Mouse (Mus musculus) forebrain, embryonic 11.5 days (tissue): ENCODE results near the gene Zfp93. TPM values are rescaled to one million over a fixed set of nuclear protein-coding genes. Genes with fewer than 3 reads are reported as not detected.

ENCODE experiments used
- ATAC-seq: fragments of 200-750 bp; cut with Nextera tagmentation; replicated peaks from 2 replicates; pipeline ENCODE4 v1.8.0; 2017; ENCODE audit warnings: moderate TSS enrichment; ENCODE audit not compliant: low FRiP score
- DNase-seq: peaks from one replicate; pipeline ENCODE4 v3.0.0-alpha.2; 2017; ENCODE audit warnings: low spot score
- H3K27ac ChIP-seq: fragments of 300-500 bp; sonication (generic); 2 replicates; pipeline ENCODE4 v1.5.1; 2014; ENCODE audit warnings: low read depth, low read length
- H3K27me3 ChIP-seq: fragments of 300-500 bp; sonication (generic); 2 replicates; pipeline ENCODE4 v1.6.1; 2014; ENCODE audit warnings: mild to moderate bottlenecking, low read length, mixed read lengths; ENCODE audit not compliant: control insufficient read depth, insufficient read depth
- H3K36me3 ChIP-seq: fragments of 300-500 bp; sonication (generic); 2 replicates; pipeline ENCODE4 v1.6.1; 2014; ENCODE audit warnings: mild to moderate bottlenecking, low read length, moderate library complexity, mixed read lengths; ENCODE audit not compliant: control insufficient read depth, insufficient read depth
- H3K4me1 ChIP-seq: fragments of 300-500 bp; sonication (generic); replicated peaks from 2 replicates; pipeline ENCODE4 v1.6.1; 2014; ENCODE audit warnings: low read length, mixed read lengths; ENCODE audit not compliant: control insufficient read depth, insufficient read depth
- H3K4me2 ChIP-seq: fragments of 300-500 bp; sonication (generic); 2 replicates; pipeline ENCODE4 v1.6.1; 2014; ENCODE audit warnings: low read depth, mild to moderate bottlenecking, low read length, moderate library complexity, mixed read lengths; ENCODE audit not compliant: severe bottlenecking
- H3K4me3 ChIP-seq: fragments of 300-500 bp; sonication (generic); 2 replicates; pipeline ENCODE4 v1.5.1; 2014; ENCODE audit warnings: low read depth, low read length
- H3K9ac ChIP-seq: fragments of 300-500 bp; sonication (generic); 2 replicates; pipeline ENCODE4 v1.6.1; 2014; ENCODE audit warnings: low read length
- H3K9me3 ChIP-seq: fragments of 300-500 bp; sonication (generic); 2 replicates; pipeline ENCODE4 v1.6.1; 2016; ENCODE audit warnings: low read length, mixed read lengths; ENCODE audit not compliant: control insufficient read depth
- WGBS: fragments of 180-500 bp; shearing (Covaris S2); extraction: QIAGEN DNeasy Blood & Tissue Kit; methylation state at CpG from one replicate; pipeline ENCODE4 v1.1.7; 2014; 5-methylcytosine and 5-hydroxymethylcytosine counted together
- polyA plus RNA-seq: library from polyadenylated mRNA; unstranded; fragments of >200 nt; fragmentation: Nextera tagmentation; extraction: Ambion mirVana; gene quantifications from 2 replicates; pipeline ENCODE4 v1.2.1, GENCODE M21; 2014

Zfp93 gene
- 7.4 and 9.0 TPM in 2 replicates for polyA plus RNA-seq

GRCm38 (mm10) chr7:24270288-24270672 lies at the start of gene Zfp93:
Gene Zfp93, plus strand, starts transcription at chr7:24270420.
- Histone ChIP-seq H3K27ac (no peak within 1 kb of the TSS), H3K4me1 (no peaks in the 10 kb centered on the region), H3K9ac (peak within 1 kb of the TSS; percentile 74), H3K36me3 (peaks cover 3% of the 10 kb centered on the region; the same call in 1 of the 2 replicates), H3K4me3 (peak within 1 kb of the TSS; percentile 56), H3K27me3 (no peaks in the 10 kb centered on the region), H3K4me2 (peak within 1 kb of the TSS; percentile 74), H3K9me3 (no peaks in the 10 kb centered on the region)
- ATAC-seq (peak; percentile 95), DNase-seq (peak; percentile 88)
- WGBS: under 1% methylated on average over 12 of the region's 12 CpGs

GRCm38 (mm10) chr7:24237040-24237791 lies 33.0 kb upstream of the Zfp93 start, which contains the start of gene Zfp109:
Gene Zfp109, minus strand, starts transcription at chr7:24237560.
- Histone ChIP-seq H3K9ac (peak within 1 kb of the TSS; percentile 51), H3K36me3 (no peaks in the 10 kb centered on the region), H3K9me3 (no peaks in the 10 kb centered on the region), H3K27ac (no peak within 1 kb of the TSS), H3K4me3 (peak within 1 kb of the TSS; percentile 48), H3K4me1 (no peaks in the 10 kb centered on the region), H3K27me3 (no peaks in the 10 kb centered on the region), H3K4me2 (peak within 1 kb of the TSS; percentile 55)
- ATAC-seq (peak; percentile 93), DNase-seq (peak; percentile 77)
- 7% methylated on average over 28 of the region's 28 CpGs for WGBS

GRCm38 (mm10) chr7:24253779-24254615 lies 16.2 kb upstream of the Zfp93 start:
- Histone ChIP-seq H3K4me2 (peak overlapping the region; percentile 51), H3K9me3 (no peaks in the 10 kb centered on the region), H3K27ac (no peak overlapping the region), H3K27me3 (no peaks in the 10 kb centered on the region), H3K4me1 (no peaks in the 10 kb centered on the region), H3K4me3 (peak overlapping the region; percentile 36; the same call in 1 of the 2 replicates), H3K9ac (no peak overlapping the region), H3K36me3 (no peaks in the 10 kb centered on the region)
- ATAC-seq (peak; percentile 74), DNase-seq (no peak)
- 65% methylated on average over 9 of the region's 9 CpGs for WGBS

- ATAC-seq (peak; percentile 90), DNase-seq (peak; percentile 75)
- 23% methylated on average over 21 of the region's 21 CpGs for WGBS
- Histone ChIP-seq H3K9me3 (no peaks in the 10 kb centered on the region), H3K4me3 (peak within 1 kb of the TSS; percentile 36), H3K4me2 (peak within 1 kb of the TSS; percentile 51), H3K27me3 (no peaks in the 10 kb centered on the region), H3K4me1 (no peaks in the 10 kb centered on the region), H3K36me3 (no peaks in the 10 kb centered on the region), H3K9ac (peak within 1 kb of the TSS; percentile 53; the same call in 1 of the 2 replicates), H3K27ac (no peak within 1 kb of the TSS)
Measured at GRCm38 (mm10) chr7:24254633-24255474, 15.4 kb upstream of the Zfp93 start, which contains the start of gene Zfp108. Gene Zfp108, plus strand, starts transcription at chr7:24254794.

- Histone ChIP-seq H3K9ac (no peak overlapping the region), H3K4me3 (no peak overlapping the region), H3K27me3 (no peaks in the 10 kb centered on the region), H3K36me3 (no peaks in the 10 kb centered on the region), H3K9me3 (no peaks in the 10 kb centered on the region), H3K27ac (no peak overlapping the region), H3K4me1 (no peaks in the 10 kb centered on the region), H3K4me2 (no peak overlapping the region)
- DNase-seq: no peak
- WGBS: 91% methylated on average over 13 of the region's 13 CpGs
- ATAC-seq: no peak
Measured at GRCm38 (mm10) chr7:24259306-24259999, 10.8 kb upstream of the Zfp93 start.

- Histone ChIP-seq H3K9ac (no peak overlapping the region), H3K4me1 (no peaks in the 10 kb centered on the region), H3K27ac (no peak overlapping the region), H3K4me3 (no peak overlapping the region), H3K9me3 (no peaks in the 10 kb centered on the region), H3K27me3 (no peaks in the 10 kb centered on the region), H3K36me3 (no peaks in the 10 kb centered on the region), H3K4me2 (no peak overlapping the region)
- ATAC-seq: no peak
- DNase-seq: no peak
- 91% methylated on average over 4 of the region's 4 CpGs for WGBS
Measured at GRCm38 (mm10) chr7:24260000-24260312, 10.3 kb upstream of the Zfp93 start.

- Histone ChIP-seq H3K4me3 (no peak overlapping the region), H3K9ac (no peak overlapping the region), H3K4me1 (no peaks in the 10 kb centered on the region), H3K27ac (no peak overlapping the region), H3K9me3 (no peaks in the 10 kb centered on the region), H3K4me2 (no peak overlapping the region; the same call in 1 of the 2 replicates), H3K27me3 (no peaks in the 10 kb centered on the region), H3K36me3 (no peaks in the 10 kb centered on the region)
- 71% methylated on average over 24 of the region's 24 CpGs for WGBS
- DNase-seq: no peak
- no peak for ATAC-seq
Measured at GRCm38 (mm10) chr7:24268176-24269155, 1.8 kb upstream of the Zfp93 start.
